Mouse (Mus musculus): ENCODE data around the gene Syt16.

Syt16 gene

GRCm38 (mm10) chr12:74216103-74216728, 218.8 kb downstream of the Syt16 start:
- DNase-seq (ENCODE audit: inconsistent ontology term): no peak

- DNase-seq (ENCODE audit: inconsistent ontology term): no peak
Observed at GRCm38 (mm10) chr12:74219909-74220308, 222.4 kb downstream of the Syt16 start.

GRCm38 (mm10) chr12:74220651-74221050, 223.2 kb downstream of the Syt16 start:
- no peak for DNase-seq (ENCODE audit: inconsistent ontology term)

- DNase-seq (ENCODE audit: inconsistent ontology term): no peak
Observed at GRCm38 (mm10) chr12:74230808-74231207, 233.3 kb downstream of the Syt16 start.

GRCm38 (mm10) chr12:74232845-74233244, 235.4 kb downstream of the Syt16 start:
- no peak for DNase-seq (ENCODE audit: inconsistent ontology term)

GRCm38 (mm10) chr12:74236191-74236590, 238.7 kb downstream of the Syt16 start:
- no peak for DNase-seq (ENCODE audit: inconsistent ontology term)

GRCm38 (mm10) chr12:74238056-74238455, 240.6 kb downstream of the Syt16 start:
- DNase-seq (ENCODE audit: inconsistent ontology term): peak; percentile 80

- DNase-seq (ENCODE audit: inconsistent ontology term): peak; percentile 30
Observed at GRCm38 (mm10) chr12:74238806-74239205, 241.3 kb downstream of the Syt16 start.

GRCm38 (mm10) chr12:74264846-74265245, 267.4 kb downstream of the Syt16 start:
- DNase-seq (ENCODE audit: inconsistent ontology term): no peak

- DNase-seq (ENCODE audit: inconsistent ontology term): peak; percentile 8
Observed at GRCm38 (mm10) chr12:74267049-74267448, 269.6 kb downstream of the Syt16 start.

- no peak for DNase-seq (ENCODE audit: inconsistent ontology term)
Observed at GRCm38 (mm10) chr12:74268644-74269285, 271.3 kb downstream of the Syt16 start.

- DNase-seq (ENCODE audit: inconsistent ontology term): no peak
Observed at GRCm38 (mm10) chr12:74272545-74272944, 275.1 kb downstream of the Syt16 start.

- DNase-seq (ENCODE audit: inconsistent ontology term): no peak
Observed at GRCm38 (mm10) chr12:74277265-74277664, 279.8 kb downstream of the Syt16 start.

- DNase-seq (ENCODE audit: inconsistent ontology term): no peak
Observed at GRCm38 (mm10) chr12:74281403-74281802, 283.9 kb downstream of the Syt16 start.

GRCm38 (mm10) chr12:74282846-74283245, 285.4 kb downstream of the Syt16 start:
- no peak for DNase-seq (ENCODE audit: inconsistent ontology term)

- peak; percentile 92 for DNase-seq (ENCODE audit: inconsistent ontology term)
Observed at GRCm38 (mm10) chr12:74284020-74284684, 286.7 kb downstream of the Syt16 start.

GRCm38 (mm10) chr12:74284685-74285054, 287.2 kb downstream of the Syt16 start:
- peak; percentile 16 for DNase-seq (ENCODE audit: inconsistent ontology term)

GRCm38 (mm10) chr12:74290983-74291382, 293.5 kb downstream of the Syt16 start:
- no peak for DNase-seq (ENCODE audit: inconsistent ontology term)

- DNase-seq (ENCODE audit: inconsistent ontology term): peak; percentile 21
Observed at GRCm38 (mm10) chr12:74293624-74294023, 296.2 kb downstream of the Syt16 start.

- no peak for DNase-seq (ENCODE audit: inconsistent ontology term)
Observed at GRCm38 (mm10) chr12:74296374-74296773, 298.9 kb downstream of the Syt16 start.

- DNase-seq (ENCODE audit: inconsistent ontology term): no peak
Observed at GRCm38 (mm10) chr12:74301559-74301958, 304.1 kb downstream of the Syt16 start.

- DNase-seq (ENCODE audit: inconsistent ontology term): peak; percentile 52
Observed at GRCm38 (mm10) chr12:74303418-74304294, 306.2 kb downstream of the Syt16 start.

All from Muller cell, postnatal 12 days (primary cell).